Mouse (Mus musculus): Measurements from ENCODE around the gene Tctn3. TPM values are rescaled to one million over a fixed set of nuclear protein-coding genes. Genes with fewer than 3 reads are reported as not detected.
"Not testable (repeated sequence)": the region's sequence is repeated elsewhere in the genome, so short reads cannot be mapped to it uniquely, and the experiment has no call there.

Tctn3 gene
- polyA plus RNA-seq, 1 experiment from 2014 or later: 10.4 TPM

DNA sequence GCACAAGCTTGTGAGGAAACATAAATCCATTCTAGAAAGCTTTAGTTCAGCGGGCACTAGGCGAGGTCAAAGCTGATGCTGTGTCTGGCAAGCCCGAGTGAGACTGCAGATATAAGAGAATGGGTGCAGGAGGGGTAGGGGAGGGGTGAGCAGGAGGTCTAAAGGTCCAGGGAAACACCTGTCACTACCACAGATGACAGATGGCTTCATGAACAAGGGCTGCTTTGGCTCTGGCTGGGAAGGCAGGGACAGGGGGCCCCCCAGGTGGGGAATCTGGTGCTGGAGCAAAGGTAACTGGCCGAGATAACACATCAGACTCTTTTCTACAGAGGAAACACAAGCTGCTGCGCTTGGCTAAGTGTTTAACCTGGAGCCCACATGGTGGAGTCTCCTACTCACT, 36.6 kb downstream of the Tctn3 start:
- WGBS: 30% methylated on average over 5 of the region's 5 CpGs
- H3K4me3 ChIP-seq (ENCODE audit: low read depth, low read length): no peak overlapping the region
- no peaks in the 10 kb centered on the region for H3K9me3 ChIP-seq (ENCODE audit: control insufficient read depth)
- peaks cover 11% of the 10 kb centered on the region; the same call in 1 of the 2 replicates for H3K4me1 ChIP-seq (replicated peaks; ENCODE audit: control insufficient read depth, insufficient read depth, low read length)
- H3K27me3 ChIP-seq (replicated peaks; ENCODE audit: control insufficient read depth, insufficient read depth, low read length): no peaks in the 10 kb centered on the region
- H3K9ac ChIP-seq (ENCODE audit: low read depth, low read length): no peak overlapping the region
- H3K36me3 ChIP-seq (ENCODE audit: control insufficient read depth, insufficient read depth): peaks cover 76% of the 10 kb centered on the region
- peak; percentile 93 for ATAC-seq
- H3K27ac ChIP-seq (ENCODE audit: low read depth, low read length): peak overlapping the region; percentile 91
- 0 out of 2 replicates have a peak overlapping the region, but pooled peaks have one; percentile 17 for H3K4me2 ChIP-seq (replicated peaks; ENCODE audit: low read depth)
- TF ChIP-seq CTCF (IDR thresholded peaks at IDR 0.05; ENCODE audit: low read depth): peak; percentile 36; the same call in 1 of the 2 replicates

DNA sequence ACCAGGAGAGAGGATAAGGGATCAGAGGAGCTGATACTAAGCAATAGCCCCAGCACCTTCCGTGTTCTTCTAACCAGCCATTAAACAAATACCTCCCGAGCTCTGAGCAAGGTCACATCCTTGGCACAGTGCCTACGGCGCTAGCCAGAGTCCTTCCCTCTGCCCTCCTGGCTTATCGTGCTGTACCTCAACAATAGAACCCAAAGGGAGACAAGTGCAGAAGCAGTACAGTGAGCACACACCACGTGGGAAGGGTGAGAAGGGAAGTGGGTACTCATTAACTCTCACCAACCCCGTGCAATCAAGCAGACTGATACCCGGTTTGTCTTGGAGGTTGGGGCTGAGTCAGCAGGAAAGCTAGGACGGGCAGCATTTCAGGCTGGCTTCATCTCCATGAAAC, 41.3 kb downstream of the Tctn3 start:
- H3K27me3 ChIP-seq (replicated peaks; ENCODE audit: control insufficient read depth, insufficient read depth, low read length): no peaks in the 10 kb centered on the region
- no peak overlapping the region for H3K4me2 ChIP-seq (replicated peaks; ENCODE audit: low read depth)
- H3K9me3 ChIP-seq (ENCODE audit: control insufficient read depth): no peaks in the 10 kb centered on the region
- peaks cover 5% of the 10 kb centered on the region; the same call in 1 of the 2 replicates for H3K4me1 ChIP-seq (replicated peaks; ENCODE audit: control insufficient read depth, insufficient read depth, low read length)
- H3K9ac ChIP-seq (ENCODE audit: low read depth, low read length): no peak overlapping the region
- H3K27ac ChIP-seq (ENCODE audit: low read depth, low read length): peak overlapping the region; percentile 73
- no peak overlapping the region for H3K4me3 ChIP-seq (ENCODE audit: low read depth, low read length)
- 37% methylated on average over 9 of the region's 9 CpGs for whole genome bisulfite sequencing
- TF ChIP-seq CTCF (IDR thresholded peaks at IDR 0.05; ENCODE audit: low read depth): no peak
- peak; percentile 88 for ATAC-seq
- H3K36me3 ChIP-seq (ENCODE audit: control insufficient read depth, insufficient read depth): peaks cover 88% of the 10 kb centered on the region

DNA sequence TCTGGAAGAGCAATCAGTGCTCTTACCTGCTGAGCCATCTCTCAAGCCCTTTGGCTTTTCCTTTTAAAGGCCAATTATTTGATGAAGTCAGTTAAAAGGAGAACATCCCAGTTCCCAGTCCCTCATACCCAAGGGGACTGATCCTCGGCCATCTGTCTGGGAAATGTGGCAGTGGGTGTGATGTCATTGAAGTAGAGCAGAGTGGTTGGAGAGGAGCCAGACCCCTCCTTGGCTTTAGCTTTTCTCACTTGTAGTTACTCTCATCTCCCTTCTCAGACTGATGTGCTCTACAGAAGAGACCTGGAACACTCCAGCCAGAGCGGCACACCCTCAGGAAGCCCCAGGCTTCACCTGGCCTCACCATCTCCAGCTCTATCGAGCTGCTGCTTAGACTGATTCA, 44.4 kb downstream of the Tctn3 start:
- no peak for ATAC-seq
- H3K4me1 ChIP-seq (replicated peaks; ENCODE audit: control insufficient read depth, insufficient read depth, low read length): no peaks in the 10 kb centered on the region
- TF ChIP-seq CTCF (IDR thresholded peaks at IDR 0.05; ENCODE audit: low read depth): no peak
- WGBS: 70% methylated on average over 3 of the region's 3 CpGs
- H3K9me3 ChIP-seq (ENCODE audit: control insufficient read depth): no peaks in the 10 kb centered on the region
- H3K4me3 ChIP-seq (ENCODE audit: low read depth, low read length): no peak overlapping the region
- H3K27ac ChIP-seq (ENCODE audit: low read depth, low read length): peak overlapping the region; percentile 30; the same call in 1 of the 2 replicates
- H3K9ac ChIP-seq (ENCODE audit: low read depth, low read length): no peak overlapping the region
- no peaks in the 10 kb centered on the region for H3K27me3 ChIP-seq (replicated peaks; ENCODE audit: control insufficient read depth, insufficient read depth, low read length)
- no peak overlapping the region for H3K4me2 ChIP-seq (replicated peaks; ENCODE audit: low read depth)
- H3K36me3 ChIP-seq (ENCODE audit: control insufficient read depth, insufficient read depth): peaks cover 93% of the 10 kb centered on the region

DNA sequence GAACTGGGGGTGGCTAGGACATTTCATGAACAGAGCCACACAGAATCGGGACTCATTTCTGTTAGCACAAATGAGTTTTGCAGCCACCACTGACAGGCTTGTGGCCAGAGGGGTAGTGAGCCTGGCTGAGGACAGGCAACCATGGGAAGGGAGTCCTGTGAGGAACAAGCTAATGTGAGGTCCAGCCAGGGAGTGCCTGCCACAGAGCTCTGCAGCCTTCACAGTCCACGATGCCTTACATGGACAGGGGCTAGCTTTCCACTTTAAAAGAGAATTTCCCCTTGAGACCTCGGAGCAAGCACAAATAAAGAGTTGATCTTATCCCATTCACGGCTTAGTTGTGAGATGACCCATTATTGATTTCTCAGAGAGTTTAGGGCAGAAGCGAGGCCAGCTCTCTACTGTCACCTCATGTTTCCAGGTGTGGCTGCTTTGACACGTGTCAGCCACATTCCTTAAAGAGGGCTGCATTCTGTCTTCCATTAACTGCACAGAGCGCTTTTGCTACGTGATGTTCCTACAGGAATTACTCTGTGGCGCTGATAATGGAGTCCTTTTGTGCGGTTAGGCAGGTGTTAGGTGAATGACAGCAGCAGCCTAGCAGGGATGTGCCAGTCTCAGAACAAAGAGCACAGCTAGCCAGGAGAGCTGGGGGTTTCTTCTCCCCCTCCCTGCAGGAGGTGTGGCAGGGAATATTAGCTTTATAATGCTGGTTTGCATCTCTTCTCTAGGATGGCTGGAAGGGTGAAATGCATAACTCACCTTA, 48.0 kb downstream of the Tctn3 start:
- peaks cover 74% of the 10 kb centered on the region for H3K36me3 ChIP-seq (ENCODE audit: control insufficient read depth, insufficient read depth)
- no peaks in the 10 kb centered on the region for H3K27me3 ChIP-seq (replicated peaks; ENCODE audit: control insufficient read depth, insufficient read depth, low read length)
- H3K4me1 ChIP-seq (replicated peaks; ENCODE audit: control insufficient read depth, insufficient read depth, low read length): no peaks in the 10 kb centered on the region
- ATAC-seq: peak; percentile 29; the same call in 1 of the 2 replicates
- WGBS: 52% methylated on average over 10 of the region's 10 CpGs
- no peak for TF ChIP-seq CTCF (IDR thresholded peaks at IDR 0.05; ENCODE audit: low read depth)
- no peak overlapping the region for H3K4me3 ChIP-seq (ENCODE audit: low read depth, low read length)
- no peaks in the 10 kb centered on the region for H3K9me3 ChIP-seq (ENCODE audit: control insufficient read depth)
- H3K9ac ChIP-seq (ENCODE audit: low read depth, low read length): no peak overlapping the region
- no peak overlapping the region for H3K4me2 ChIP-seq (replicated peaks; ENCODE audit: low read depth)
- peak overlapping the region; percentile 46; the same call in 1 of the 2 replicates for H3K27ac ChIP-seq (ENCODE audit: low read depth, low read length)

DNA sequence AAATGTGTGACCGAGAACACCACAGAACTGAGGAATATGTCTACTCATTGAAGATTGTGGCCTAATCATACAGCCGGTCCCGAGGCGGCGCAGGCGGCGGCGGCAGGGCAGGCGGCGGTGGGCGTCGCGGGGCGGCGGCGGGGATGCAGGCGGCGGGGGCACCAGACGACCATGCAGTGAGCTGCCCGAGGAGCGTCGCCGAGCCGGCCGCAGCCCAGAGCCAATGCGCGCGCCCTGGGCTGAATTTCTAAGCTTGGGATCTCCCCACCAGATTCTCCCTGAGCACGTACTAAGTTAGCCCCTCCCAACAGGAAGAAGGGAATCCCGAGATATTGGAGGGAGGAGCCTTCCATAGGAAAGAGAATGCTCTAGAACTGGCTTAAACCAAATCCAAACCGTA, 50.5 kb downstream of the Tctn3 start:
- not testable (repeated sequence) for H3K4me2 ChIP-seq (replicated peaks; ENCODE audit: low read depth); H3K9me3 ChIP-seq (ENCODE audit: control insufficient read depth); H3K27me3 ChIP-seq (replicated peaks; ENCODE audit: control insufficient read depth, insufficient read depth, low read length); H3K27ac ChIP-seq (ENCODE audit: low read depth, low read length); H3K4me3 ChIP-seq (ENCODE audit: low read depth, low read length); H3K9ac ChIP-seq (ENCODE audit: low read depth, low read length); H3K4me1 ChIP-seq (replicated peaks; ENCODE audit: control insufficient read depth, insufficient read depth, low read length); ATAC-seq
- peaks cover 69% of the 10 kb centered on the region for H3K36me3 ChIP-seq (ENCODE audit: control insufficient read depth, insufficient read depth)
- 62% methylated on average over 12 of the region's 31 CpGs for WGBS

DNA sequence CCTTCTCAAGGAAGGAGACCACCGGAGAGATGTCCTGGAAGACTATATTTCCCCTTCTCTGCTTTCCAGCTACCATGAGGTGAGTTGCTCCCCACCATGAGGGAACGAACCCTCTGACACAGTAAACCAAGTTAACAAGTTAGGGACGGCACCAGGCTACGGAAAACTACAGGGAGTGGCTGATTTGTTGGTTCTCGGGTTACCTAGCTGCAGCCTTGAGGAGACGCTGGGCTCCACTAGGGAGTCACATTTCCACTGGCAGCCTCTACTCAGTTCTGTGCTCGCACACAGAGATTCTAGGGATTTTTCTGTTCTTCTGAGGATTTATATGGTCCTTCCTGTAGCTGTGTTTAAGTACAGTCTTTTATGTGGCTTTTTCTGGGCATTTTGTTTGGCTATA, 56.0 kb downstream of the Tctn3 start:
- no peak overlapping the region for H3K4me3 ChIP-seq (ENCODE audit: low read depth, low read length)
- H3K36me3 ChIP-seq (ENCODE audit: control insufficient read depth, insufficient read depth): peaks cover 75% of the 10 kb centered on the region
- no peaks in the 10 kb centered on the region for H3K9me3 ChIP-seq (ENCODE audit: control insufficient read depth)
- WGBS: 87% methylated on average over 7 of the region's 7 CpGs
- H3K4me1 ChIP-seq (replicated peaks; ENCODE audit: control insufficient read depth, insufficient read depth, low read length): no peaks in the 10 kb centered on the region
- no peaks in the 10 kb centered on the region for H3K27me3 ChIP-seq (replicated peaks; ENCODE audit: control insufficient read depth, insufficient read depth, low read length)
- H3K4me2 ChIP-seq (replicated peaks; ENCODE audit: low read depth): no peak overlapping the region
- no peak overlapping the region for H3K9ac ChIP-seq (ENCODE audit: low read depth, low read length)
- TF ChIP-seq CTCF (IDR thresholded peaks at IDR 0.05; ENCODE audit: low read depth): no peak
- no peak for ATAC-seq
- H3K27ac ChIP-seq (ENCODE audit: low read depth, low read length): no peak overlapping the region
